Mouse (Mus musculus) hindbrain, embryonic 14.5 days (tissue): ENCODE measurements around the gene Zfp51. TPM values are rescaled to one million over a fixed set of nuclear protein-coding genes. Genes with fewer than 3 reads are reported as not detected.
"Not testable (repeated sequence)": the region's sequence is repeated elsewhere in the genome, so short reads cannot be mapped to it uniquely, and the experiment has no call there.

Experiments used
- ATAC-seq: fragments of 200-750 bp; cut with Nextera tagmentation; 2 replicates; pipeline ENCODE4 v1.8.0; 2017; ENCODE audit warnings: moderate number of reproducible peaks, mild to moderate bottlenecking, moderate TSS enrichment, moderate library complexity; ENCODE audit not compliant: low FRiP score
- DNase-seq: peaks from one replicate; pipeline ENCODE4 v3.0.0-alpha.2; 2015; ENCODE audit warnings: low spot score
- H3K27ac ChIP-seq: fragments of 300-500 bp; sonication (generic); 2 replicates; pipeline ENCODE4 v1.5.1; 2014; ENCODE audit warnings: mild to moderate bottlenecking, moderate library complexity
- H3K27me3 ChIP-seq: fragments of 300-500 bp; sonication (generic); 2 replicates; pipeline ENCODE4 v1.6.1; 2014; ENCODE audit warnings: mild to moderate bottlenecking, low read length, mixed read lengths; ENCODE audit not compliant: control insufficient read depth, insufficient read depth
- H3K36me3 ChIP-seq: fragments of 300-500 bp; sonication (generic); replicated peaks from 2 replicates; pipeline ENCODE4 v1.6.1; 2014; ENCODE audit not compliant: control insufficient read depth, insufficient read depth
- H3K4me1 ChIP-seq: fragments of 300-500 bp; sonication (generic); replicated peaks from 2 replicates; pipeline ENCODE4 v1.6.1; 2014; ENCODE audit warnings: antibody characterized with exemption, low read length, mixed read lengths; ENCODE audit not compliant: control insufficient read depth, insufficient read depth
- H3K4me2 ChIP-seq: fragments of 300-500 bp; sonication (generic); replicated peaks from 2 replicates; pipeline ENCODE4 v1.6.1; 2014; ENCODE audit warnings: mild to moderate bottlenecking, moderate library complexity
- H3K4me3 ChIP-seq: fragments of 300-500 bp; sonication (generic); replicated peaks from 2 replicates; pipeline ENCODE4 v1.5.1; 2014; ENCODE audit warnings: mild to moderate bottlenecking, low read length
- H3K9ac ChIP-seq: fragments of 300-500 bp; sonication (generic); 2 replicates; pipeline ENCODE4 v1.6.1; 2014
- H3K9me3 ChIP-seq: fragments of 300-500 bp; sonication (generic); 2 replicates; pipeline ENCODE4 v1.6.1; 2016; ENCODE audit warnings: low read length; ENCODE audit not compliant: control insufficient read depth
- WGBS: fragments of 180-500 bp; shearing (Covaris S2); extraction: QIAGEN DNeasy Blood & Tissue Kit; methylation state at CpG from one replicate; pipeline ENCODE4 v1.1.7; 2014; 5-methylcytosine and 5-hydroxymethylcytosine counted together
- polyA plus RNA-seq: library from polyadenylated mRNA; unstranded; fragments of >200 nt; fragmentation: Nextera tagmentation; extraction: Ambion mirVana; gene quantifications from 2 replicates; pipeline ENCODE4 v1.2.1, GENCODE M21; 2014

The Zfp51 gene
- 14.4 and 14.5 TPM in 2 replicates for polyA plus RNA-seq

DNA sequence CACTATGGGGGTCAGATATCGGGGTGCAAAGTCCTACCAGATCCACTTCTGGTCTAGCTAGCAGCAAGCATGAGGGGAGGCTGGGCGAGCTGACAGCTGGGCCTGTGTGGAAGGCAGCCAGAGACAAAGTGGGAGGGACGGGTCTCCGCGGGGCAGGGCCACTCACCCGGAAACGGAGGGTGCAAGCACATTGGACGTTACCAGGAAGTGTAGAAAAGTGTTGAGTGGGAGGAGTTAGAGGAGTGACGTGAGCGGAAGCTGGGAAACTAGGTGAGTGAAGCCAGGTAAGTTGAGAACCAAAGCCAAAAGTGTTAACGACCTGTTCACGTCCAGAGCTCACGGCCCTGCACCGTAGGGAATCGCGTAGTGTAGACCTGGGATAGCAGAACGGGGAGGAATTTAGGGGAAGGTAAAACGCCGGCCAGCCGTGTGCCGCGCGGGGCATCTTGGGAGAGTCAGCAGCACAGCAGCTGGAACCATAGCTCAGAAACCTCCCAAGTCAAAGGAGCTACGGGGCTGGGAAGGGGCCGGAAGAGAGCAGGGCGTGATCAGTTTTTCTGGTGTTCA is at the start of gene Zfp51:
Zfp51 (plus strand) TSS at position 237 of the 567 bp plus-strand sequence.
- WGBS = under 1% methylated on average over 26 of the region's 26 CpGs
- Histone ChIP-seq H3K36me3 (0 out of 2 replicates have a peak, but pooled peaks cover 9% of the 10 kb centered on the region), H3K27me3 (no peaks in the 10 kb centered on the region), H3K9me3 (no peaks in the 10 kb centered on the region), H3K4me1 (peaks cover 6% of the 10 kb centered on the region), H3K4me3 (peak within 1 kb of the TSS; percentile 51), H3K27ac (peak within 1 kb of the TSS; percentile 86), H3K4me2 (peak within 1 kb of the TSS; percentile 66), H3K9ac (peak within 1 kb of the TSS; percentile 59)
- ATAC-seq = peak; percentile 99
- peak; percentile 86 for DNase-seq

GRCm38 (mm10) chr17:21422664-21423599 is 27.2 kb upstream of the Zfp51 start, which contains the start of gene Zfp54:
TSS of gene Zfp54 (plus strand) at chr17:21423227.
- peaks cover 8% of the 10 kb centered on the region; the same call in 1 of the 2 replicates for H3K4me1 ChIP-seq
- H3K9ac ChIP-seq = peak within 1 kb of the TSS; percentile 46
- no peaks in the 10 kb centered on the region for H3K36me3 ChIP-seq
- ATAC-seq (peak; percentile 98), DNase-seq (peak; percentile 75)
- WGBS = under 1% methylated on average over 22 of the region's 22 CpGs
- no peaks in the 10 kb centered on the region for H3K27me3 ChIP-seq
- no peaks in the 10 kb centered on the region for H3K9me3 ChIP-seq
- peak within 1 kb of the TSS; percentile 81 for H3K4me2 ChIP-seq
- H3K4me3 ChIP-seq = peak within 1 kb of the TSS; percentile 39
- H3K27ac ChIP-seq = peak within 1 kb of the TSS; percentile 39; the same call in 1 of the 2 replicates

DNA sequence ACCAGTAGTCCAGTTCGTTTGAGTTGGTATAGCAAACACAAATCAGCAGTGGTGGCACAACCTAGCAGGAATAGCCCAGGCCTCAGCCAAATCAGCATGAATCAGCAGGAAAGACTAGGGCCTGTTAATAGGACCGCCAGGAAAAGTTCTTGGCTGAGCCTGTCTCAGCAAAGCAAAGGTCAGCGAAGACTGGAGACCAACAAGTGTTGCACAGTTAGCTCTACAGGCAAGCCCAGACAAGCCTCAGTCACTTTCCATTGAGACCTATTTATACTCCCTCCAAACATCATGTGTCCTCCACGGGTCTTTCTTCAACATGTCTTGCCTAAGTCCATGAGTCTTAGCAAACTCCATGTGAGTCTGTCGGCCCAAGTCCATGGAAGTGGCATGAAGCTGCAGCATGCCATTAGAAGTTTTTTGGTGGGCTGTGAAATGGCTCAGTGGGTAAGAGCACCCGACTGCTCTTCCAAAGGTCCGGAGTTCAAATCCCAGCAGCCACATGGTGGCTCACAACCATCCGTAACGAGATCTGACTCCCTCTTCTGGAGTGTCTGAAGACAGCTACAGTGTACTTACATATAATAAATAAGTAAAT is 11.3 kb upstream of the Zfp51 start:
- not testable (repeated sequence) for H3K36me3 ChIP-seq, ATAC-seq, H3K4me1 ChIP-seq, H3K27ac ChIP-seq, H3K27me3 ChIP-seq, H3K4me2 ChIP-seq, H3K9ac ChIP-seq, H3K9me3 ChIP-seq, H3K4me3 ChIP-seq, DNase-seq
- WGBS = 82% methylated on average over 9 of the region's 9 CpGs

DNA sequence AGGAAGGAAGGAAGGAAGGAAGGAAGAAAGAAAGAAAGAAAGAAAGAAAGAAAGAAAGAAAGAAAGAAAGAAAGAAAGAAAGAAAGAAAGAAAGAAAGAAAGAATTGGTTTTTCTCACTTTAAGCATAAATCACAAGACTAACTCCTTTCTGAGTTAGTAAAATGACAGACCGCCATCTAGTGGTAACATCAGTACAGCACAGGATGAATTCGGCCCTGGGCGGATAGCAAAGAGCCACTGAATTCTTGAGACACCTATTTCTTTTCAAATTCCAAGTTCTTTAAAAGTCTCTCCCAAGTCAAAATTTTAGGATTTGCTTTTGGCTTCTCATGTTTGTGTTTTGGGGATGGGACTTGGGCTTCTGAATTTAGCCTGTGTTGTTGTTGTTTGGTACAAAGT is 505 bp upstream of the Zfp51 start:
- WGBS = 0% methylated on average over 3 of the region's 3 CpGs
- peak overlapping the region; percentile 59 for H3K9ac ChIP-seq
- peak; percentile 70 for ATAC-seq

DNA sequence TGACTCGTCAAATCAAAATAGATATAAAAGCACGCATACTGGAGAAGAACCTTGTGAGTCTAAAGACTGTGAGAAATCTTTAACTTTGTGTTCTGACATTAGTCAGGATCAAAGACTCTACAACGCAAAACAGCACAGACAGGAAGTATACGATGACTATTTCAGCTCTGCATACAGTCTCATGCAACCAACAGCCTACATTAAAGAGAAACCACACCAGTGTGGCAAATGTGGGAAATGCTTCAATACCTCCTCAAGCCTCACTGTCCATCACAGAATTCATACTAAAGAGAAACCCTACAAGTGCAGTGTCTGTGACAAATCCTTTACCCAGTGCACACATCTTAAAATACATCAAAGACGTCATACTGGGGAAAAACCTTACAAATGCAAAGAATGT is 13.4 kb downstream of the Zfp51 start:
- WGBS = 88% methylated on average over 5 of the region's 5 CpGs
- H3K36me3 ChIP-seq = peaks cover 61% of the 10 kb centered on the region
- H3K27me3 ChIP-seq = no peaks in the 10 kb centered on the region
- no peak for ATAC-seq
- H3K27ac ChIP-seq = no peak overlapping the region
- H3K9me3 ChIP-seq = no peaks in the 10 kb centered on the region
- no peak overlapping the region for H3K9ac ChIP-seq
- no peak overlapping the region for H3K4me3 ChIP-seq
- no peak for DNase-seq
- no peak overlapping the region for H3K4me2 ChIP-seq
- no peaks in the 10 kb centered on the region for H3K4me1 ChIP-seq

More for the DNA sequence above, 505 bp upstream of the Zfp51 start:
- Histone ChIP-seq H3K4me2 (peak overlapping the region; percentile 66), H3K9me3 (no peaks in the 10 kb centered on the region), H3K27ac (peak overlapping the region; percentile 86), H3K4me3 (peak overlapping the region; percentile 51), H3K36me3 (0 out of 2 replicates have a peak, but pooled peaks cover 9% of the 10 kb centered on the region), H3K27me3 (no peaks in the 10 kb centered on the region), H3K4me1 (peaks cover 6% of the 10 kb centered on the region)
- peak; percentile 89 for DNase-seq

- ATAC-seq (no peak), DNase-seq (no peak)
- 71% methylated on average over 3 of the region's 3 CpGs for WGBS
Measured at GRCm38 (mm10) chr17:21472032-21472652, 22.0 kb downstream of the Zfp51 start.

GRCm38 (mm10) chr17:21472653-21473307 is 22.6 kb downstream of the Zfp51 start:
- H3K9ac ChIP-seq = no peak overlapping the region
- H3K27me3 ChIP-seq = no peaks in the 10 kb centered on the region
- DNase-seq (no peak), ATAC-seq (no peak)
- no peaks in the 10 kb centered on the region for H3K4me1 ChIP-seq
- 64% methylated on average over 2 of the region's 2 CpGs for whole genome bisulfite sequencing
- no peaks in the 10 kb centered on the region for H3K9me3 ChIP-seq
- no peak overlapping the region for H3K4me2 ChIP-seq
- no peak overlapping the region for H3K4me3 ChIP-seq
- H3K27ac ChIP-seq = no peak overlapping the region
- H3K36me3 ChIP-seq = no peaks in the 10 kb centered on the region

More at GRCm38 (mm10) chr17:21472032-21472652, 22.0 kb downstream of the Zfp51 start:
- Histone ChIP-seq H3K27ac (no peak overlapping the region), H3K4me1 (no peaks in the 10 kb centered on the region), H3K27me3 (no peaks in the 10 kb centered on the region), H3K9ac (no peak overlapping the region), H3K4me3 (no peak overlapping the region), H3K9me3 (no peaks in the 10 kb centered on the region), H3K36me3 (no peaks in the 10 kb centered on the region), H3K4me2 (no peak overlapping the region)

DNA sequence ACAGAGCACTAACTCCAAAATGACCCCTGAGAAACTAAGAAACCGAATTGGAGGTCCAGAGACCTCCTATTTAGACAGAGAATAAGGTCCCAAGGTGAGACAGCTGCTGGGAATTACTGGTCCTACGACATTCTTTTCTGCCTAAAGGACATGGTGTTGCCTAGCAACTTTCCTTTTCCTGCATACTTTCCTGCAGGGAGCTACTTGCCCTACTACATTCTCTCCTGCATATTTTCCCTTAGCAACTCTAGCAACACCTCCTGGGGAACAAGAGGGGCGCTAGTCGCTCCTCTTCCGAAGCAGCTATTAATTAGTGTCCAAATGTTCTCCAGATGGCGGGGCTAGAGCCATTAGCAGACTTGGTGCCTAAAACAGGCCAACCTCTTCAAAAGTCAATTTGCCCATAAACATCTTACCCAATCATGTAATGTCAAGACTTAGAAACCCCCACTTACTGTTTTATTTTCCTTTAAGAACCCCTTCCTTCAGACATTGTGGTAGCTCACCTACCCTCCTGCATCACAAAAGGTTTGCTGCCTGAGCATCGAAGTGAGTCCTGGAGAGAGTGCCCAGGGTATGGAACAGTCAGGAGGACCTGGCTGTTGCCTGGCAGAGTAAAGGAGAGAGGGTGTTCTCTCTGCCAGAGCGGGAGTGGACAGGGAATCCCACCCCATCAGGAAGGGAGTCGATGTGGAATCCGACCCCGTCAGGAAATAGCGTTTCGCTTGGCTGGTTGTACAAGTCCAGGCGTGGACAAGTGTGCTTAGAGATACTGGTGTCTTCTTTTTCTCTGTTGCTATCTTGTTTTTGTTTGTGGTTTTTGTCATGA is 23.4 kb downstream of the Zfp51 start:
- H3K27me3 ChIP-seq = no peaks in the 10 kb centered on the region
- H3K4me1 ChIP-seq = no peaks in the 10 kb centered on the region
- H3K27ac ChIP-seq = no peak overlapping the region
- no peaks in the 10 kb centered on the region for H3K36me3 ChIP-seq
- H3K4me2 ChIP-seq = no peak overlapping the region
- H3K4me3 ChIP-seq = no peak overlapping the region
- 31% methylated on average over 14 of the region's 14 CpGs for WGBS
- no peaks in the 10 kb centered on the region for H3K9me3 ChIP-seq
- ATAC-seq = no peak
- DNase-seq = no peak
- H3K9ac ChIP-seq = no peak overlapping the region
